Mouse (Mus musculus) hindbrain, embryonic 14.5 days (tissue): ENCODE data around the gene Igf2r. TPM values are rescaled to one million over a fixed set of nuclear protein-coding genes. Genes with fewer than 3 reads are reported as not detected.

ENCODE experiments used
- ATAC-seq: fragments of 200-750 bp; cut with Nextera tagmentation; 2 replicates; pipeline ENCODE4 v1.8.0; 2017; ENCODE audit warnings: moderate number of reproducible peaks, mild to moderate bottlenecking, moderate TSS enrichment, moderate library complexity; ENCODE audit not compliant: low FRiP score
- DNase-seq: peaks from one replicate; pipeline ENCODE4 v3.0.0-alpha.2; 2015; ENCODE audit warnings: low spot score
- H3K27ac ChIP-seq: fragments of 300-500 bp; sonication (generic); 2 replicates; pipeline ENCODE4 v1.5.1; 2014; ENCODE audit warnings: mild to moderate bottlenecking, moderate library complexity
- H3K27me3 ChIP-seq: fragments of 300-500 bp; sonication (generic); 2 replicates; pipeline ENCODE4 v1.6.1; 2014; ENCODE audit warnings: mild to moderate bottlenecking, low read length, mixed read lengths; ENCODE audit not compliant: control insufficient read depth, insufficient read depth
- H3K36me3 ChIP-seq: fragments of 300-500 bp; sonication (generic); replicated peaks from 2 replicates; pipeline ENCODE4 v1.6.1; 2014; ENCODE audit not compliant: control insufficient read depth, insufficient read depth
- H3K4me1 ChIP-seq: fragments of 300-500 bp; sonication (generic); replicated peaks from 2 replicates; pipeline ENCODE4 v1.6.1; 2014; ENCODE audit warnings: antibody characterized with exemption, low read length, mixed read lengths; ENCODE audit not compliant: control insufficient read depth, insufficient read depth
- H3K4me2 ChIP-seq: fragments of 300-500 bp; sonication (generic); replicated peaks from 2 replicates; pipeline ENCODE4 v1.6.1; 2014; ENCODE audit warnings: mild to moderate bottlenecking, moderate library complexity
- H3K4me3 ChIP-seq: fragments of 300-500 bp; sonication (generic); replicated peaks from 2 replicates; pipeline ENCODE4 v1.5.1; 2014; ENCODE audit warnings: mild to moderate bottlenecking, low read length
- H3K9ac ChIP-seq: fragments of 300-500 bp; sonication (generic); 2 replicates; pipeline ENCODE4 v1.6.1; 2014
- H3K9me3 ChIP-seq: fragments of 300-500 bp; sonication (generic); 2 replicates; pipeline ENCODE4 v1.6.1; 2016; ENCODE audit warnings: low read length; ENCODE audit not compliant: control insufficient read depth
- WGBS: fragments of 180-500 bp; shearing (Covaris S2); extraction: QIAGEN DNeasy Blood & Tissue Kit; methylation state at CpG from one replicate; pipeline ENCODE4 v1.1.7; 2014; 5-methylcytosine and 5-hydroxymethylcytosine counted together
- polyA plus RNA-seq: library from polyadenylated mRNA; unstranded; fragments of >200 nt; fragmentation: Nextera tagmentation; extraction: Ambion mirVana; gene quantifications from 2 replicates; pipeline ENCODE4 v1.2.1, GENCODE M21; 2014

Igf2r gene
- polyA plus RNA-seq, 1 experiment from 2014 or later = 14.9 TPM

- Histone ChIP-seq H3K4me1 (peaks cover 36% of the 10 kb centered on the region), H3K36me3 (0 out of 2 replicates have a peak, but pooled peaks cover 4% of the 10 kb centered on the region), H3K4me3 (peak overlapping the region; percentile 89; the same call in 1 of the 2 replicates), H3K27me3 (no peaks in the 10 kb centered on the region), H3K9me3 (no peaks in the 10 kb centered on the region), H3K4me2 (peak overlapping the region; percentile 82), H3K27ac (no peak overlapping the region), H3K9ac (peak overlapping the region; percentile 79; the same call in 1 of the 2 replicates)
- no peak for DNase-seq
- WGBS = 91% methylated on average over 6 of the region's 6 CpGs
- no peak for ATAC-seq
Measured at GRCm38 (mm10) chr17:12767294-12767852, 2.1 kb downstream of the Igf2r start.

- DNase-seq (no peak), ATAC-seq (no peak)
- H3K27me3 ChIP-seq = no peaks in the 10 kb centered on the region
- no peak overlapping the region for H3K27ac ChIP-seq
- H3K36me3 ChIP-seq = 0 out of 2 replicates have a peak, but pooled peaks cover 4% of the 10 kb centered on the region
- no peaks in the 10 kb centered on the region for H3K9me3 ChIP-seq
- H3K4me1 ChIP-seq = peaks cover 37% of the 10 kb centered on the region
- 94% methylated on average over 2 of the region's 2 CpGs for WGBS
- no peak overlapping the region for H3K4me2 ChIP-seq
- no peak overlapping the region for H3K9ac ChIP-seq
- no peak overlapping the region for H3K4me3 ChIP-seq
Measured at GRCm38 (mm10) chr17:12763412-12763811, 6.1 kb downstream of the Igf2r start.

DNA sequence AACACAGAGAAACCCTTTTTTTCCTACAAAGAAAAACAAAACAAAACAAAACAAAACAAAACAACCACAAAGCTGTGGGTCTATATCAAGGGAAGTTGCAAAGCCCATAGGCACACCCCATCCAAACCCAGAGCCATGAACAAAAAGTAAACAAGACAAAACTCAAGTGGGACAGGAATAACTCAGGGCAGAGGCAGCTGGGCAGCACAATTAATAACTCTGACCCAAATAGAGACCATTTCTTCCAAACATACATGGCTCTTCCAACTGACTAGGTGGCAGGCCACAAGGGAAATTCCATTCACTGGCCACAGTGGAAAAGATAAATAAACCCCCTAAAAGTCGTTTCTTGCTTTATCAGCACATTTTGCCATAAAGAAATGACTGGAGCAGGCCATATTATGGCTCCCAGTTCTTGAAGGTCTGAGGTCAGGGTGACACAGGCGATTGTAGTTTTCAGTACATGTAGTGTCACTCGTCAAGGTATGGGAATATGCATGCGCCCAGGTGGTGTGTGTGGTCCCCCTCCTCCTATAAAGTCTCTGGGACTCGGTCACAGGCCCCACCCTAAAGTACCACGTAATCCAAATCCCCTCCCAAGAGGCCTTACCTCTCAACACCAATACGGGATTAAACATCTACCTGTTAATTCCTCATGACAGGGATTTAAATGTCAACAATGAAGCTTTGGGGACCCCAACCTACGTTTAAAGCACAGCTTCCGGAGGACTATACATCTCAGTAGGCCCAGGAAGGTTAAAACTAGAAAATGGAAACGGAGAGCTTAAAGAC lies 8.9 kb downstream of the Igf2r start:
- Histone ChIP-seq H3K27ac (no peak overlapping the region), H3K4me1 (peaks cover 12% of the 10 kb centered on the region), H3K4me3 (no peak overlapping the region), H3K9me3 (no peaks in the 10 kb centered on the region), H3K27me3 (no peaks in the 10 kb centered on the region), H3K9ac (no peak overlapping the region), H3K36me3 (0 out of 2 replicates have a peak, but pooled peaks cover 4% of the 10 kb centered on the region), H3K4me2 (no peak overlapping the region)
- DNase-seq (no peak), ATAC-seq (no peak)
- WGBS = 83% methylated on average over 10 of the region's 10 CpGs

DNA sequence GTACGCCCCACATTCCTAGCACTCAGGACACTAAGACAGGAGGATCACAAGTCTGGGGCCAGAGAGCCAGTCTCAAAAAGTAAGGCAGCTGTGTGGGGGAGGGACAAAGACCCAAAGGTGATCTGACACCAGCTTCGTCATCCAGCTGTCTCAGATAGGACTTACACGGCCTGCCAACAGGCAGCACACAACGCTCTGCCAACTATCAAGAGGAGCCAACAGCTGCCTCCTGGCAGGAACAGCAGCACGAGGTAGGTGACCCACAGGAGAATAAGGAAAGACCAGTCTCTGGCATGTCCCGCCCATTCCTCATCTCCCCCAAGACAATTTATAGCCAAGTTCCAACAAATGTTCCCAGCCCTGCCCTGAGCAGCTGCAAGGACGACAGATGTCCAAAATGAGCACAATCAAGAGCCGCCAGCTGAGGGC lies 9.8 kb downstream of the Igf2r start:
- Histone ChIP-seq H3K4me3 (no peak overlapping the region), H3K27me3 (no peaks in the 10 kb centered on the region), H3K9ac (no peak overlapping the region), H3K4me1 (peaks cover 9% of the 10 kb centered on the region), H3K9me3 (no peaks in the 10 kb centered on the region), H3K4me2 (no peak overlapping the region), H3K36me3 (0 out of 2 replicates have a peak, but pooled peaks cover 4% of the 10 kb centered on the region), H3K27ac (no peak overlapping the region)
- DNase-seq (no peak), ATAC-seq (0 out of 2 replicates have a peak, but pooled peaks have one; percentile 32)
- WGBS = 59% methylated on average over 8 of the region's 8 CpGs

- peaks cover 9% of the 10 kb centered on the region for H3K4me1 ChIP-seq
- H3K9ac ChIP-seq = no peak overlapping the region
- no peaks in the 10 kb centered on the region for H3K9me3 ChIP-seq
- no peaks in the 10 kb centered on the region for H3K36me3 ChIP-seq
- H3K27me3 ChIP-seq = no peaks in the 10 kb centered on the region
- ATAC-seq (no peak), DNase-seq (no peak)
- H3K4me3 ChIP-seq = no peak overlapping the region
- H3K27ac ChIP-seq = no peak overlapping the region
- WGBS = 86% methylated on average over 12 of the region's 12 CpGs
- no peak overlapping the region for H3K4me2 ChIP-seq
Measured at GRCm38 (mm10) chr17:12758701-12759455, 10.6 kb downstream of the Igf2r start.

DNA sequence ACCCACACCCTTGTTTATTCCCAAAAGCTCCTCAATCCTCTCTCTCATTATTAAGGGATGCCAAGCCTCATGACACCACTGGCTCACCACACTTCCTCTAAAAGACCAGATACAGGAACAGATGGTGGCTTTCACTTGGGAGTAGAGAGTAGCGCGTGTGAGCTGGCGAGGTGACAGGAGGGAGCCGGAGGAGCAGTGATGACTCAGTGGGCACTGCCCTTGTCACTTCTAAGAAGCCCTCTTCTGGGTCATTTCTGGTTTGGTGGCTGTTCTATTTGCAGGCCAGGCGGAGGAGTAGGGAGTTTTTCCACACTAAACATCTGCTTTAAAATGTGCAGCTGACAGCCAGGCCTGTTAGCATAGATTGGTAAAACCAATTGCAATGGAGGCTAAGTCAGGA lies 11.5 kb downstream of the Igf2r start:
- DNase-seq (no peak), ATAC-seq (no peak)
- Histone ChIP-seq H3K4me1 (peaks cover 9% of the 10 kb centered on the region), H3K27me3 (no peaks in the 10 kb centered on the region), H3K4me2 (no peak overlapping the region), H3K36me3 (no peaks in the 10 kb centered on the region), H3K27ac (no peak overlapping the region), H3K4me3 (no peak overlapping the region), H3K9me3 (no peaks in the 10 kb centered on the region), H3K9ac (no peak overlapping the region)
- 69% methylated on average over 5 of the region's 5 CpGs for WGBS

DNA sequence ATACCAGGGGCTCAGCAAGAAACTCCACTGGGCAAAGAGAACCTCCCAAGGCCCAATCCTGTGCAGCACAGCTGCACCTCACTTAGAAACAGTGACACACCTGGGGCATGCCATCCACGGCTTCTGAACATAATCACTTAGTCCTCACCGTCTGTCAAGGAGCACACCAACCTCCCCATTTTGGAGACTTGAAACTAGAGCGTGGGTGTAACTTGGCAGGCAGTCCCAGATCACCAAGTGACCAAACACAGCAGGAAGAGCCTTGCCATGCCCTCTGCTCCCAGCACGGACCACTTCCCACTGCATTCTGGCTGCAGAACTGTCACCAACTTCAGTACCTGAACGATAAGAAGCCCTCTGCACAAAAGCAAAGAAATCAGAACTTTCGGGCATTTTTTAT lies 12.3 kb downstream of the Igf2r start:
- 89% methylated on average over 6 of the region's 6 CpGs for WGBS

GRCm38 (mm10) chr17:12755951-12756350 lies 13.5 kb downstream of the Igf2r start:
- Histone ChIP-seq H3K4me1 (peaks cover 13% of the 10 kb centered on the region), H3K27ac (no peak overlapping the region), H3K4me2 (no peak overlapping the region), H3K9me3 (no peaks in the 10 kb centered on the region), H3K9ac (no peak overlapping the region), H3K4me3 (no peak overlapping the region), H3K27me3 (no peaks in the 10 kb centered on the region), H3K36me3 (no peaks in the 10 kb centered on the region)
- WGBS = 86% methylated on average over 4 of the region's 4 CpGs
- no peak for ATAC-seq
- no peak for DNase-seq

More for the DNA sequence above, 12.3 kb downstream of the Igf2r start:
- DNase-seq (no peak), ATAC-seq (no peak)
- no peaks in the 10 kb centered on the region for H3K9me3 ChIP-seq
- H3K4me2 ChIP-seq = no peak overlapping the region
- H3K4me3 ChIP-seq = no peak overlapping the region
- no peaks in the 10 kb centered on the region for H3K27me3 ChIP-seq
- H3K27ac ChIP-seq = no peak overlapping the region
- H3K36me3 ChIP-seq = no peaks in the 10 kb centered on the region
- H3K9ac ChIP-seq = no peak overlapping the region
- H3K4me1 ChIP-seq = peaks cover 9% of the 10 kb centered on the region

DNA sequence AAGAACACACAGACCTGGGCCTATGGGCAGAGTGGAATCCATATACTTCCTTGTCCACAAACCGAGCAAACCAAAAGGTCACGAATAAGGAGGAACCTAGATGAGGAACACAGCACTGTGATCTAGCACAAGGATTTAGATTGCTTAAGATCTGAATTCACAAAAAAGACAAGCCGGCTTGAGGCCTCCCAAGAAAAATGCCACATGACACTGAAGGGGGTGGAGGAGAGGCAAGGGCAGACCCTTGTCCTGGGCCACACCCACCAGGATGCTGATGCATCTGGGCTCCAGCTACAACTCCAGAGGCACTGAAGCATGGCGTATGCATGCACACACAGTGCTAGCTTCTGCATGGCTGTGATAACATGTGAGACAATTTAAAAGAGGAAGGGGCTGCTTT lies 14.3 kb downstream of the Igf2r start:
- no peak overlapping the region for H3K9ac ChIP-seq
- no peak overlapping the region for H3K4me3 ChIP-seq
- H3K4me1 ChIP-seq = peaks cover 21% of the 10 kb centered on the region
- ATAC-seq = no peak
- H3K4me2 ChIP-seq = no peak overlapping the region
- H3K9me3 ChIP-seq = no peaks in the 10 kb centered on the region
- 87% methylated on average over 4 of the region's 4 CpGs for WGBS
- no peaks in the 10 kb centered on the region for H3K36me3 ChIP-seq
- no peak overlapping the region for H3K27ac ChIP-seq
- no peaks in the 10 kb centered on the region for H3K27me3 ChIP-seq
- DNase-seq = no peak
